Mouse (Mus musculus): Measurements from ENCODE around the gene Tomt. TPM values are rescaled to one million over a fixed set of nuclear protein-coding genes. Genes with fewer than 3 reads are reported as not detected.
"Not testable (repeated sequence)": the region's sequence is repeated elsewhere in the genome, so short reads cannot be mapped to it uniquely, and the experiment has no call there.

Gene Tomt
- polyA plus RNA-seq, 1 experiment from 2014 or later = 0.29 TPM

DNA sequence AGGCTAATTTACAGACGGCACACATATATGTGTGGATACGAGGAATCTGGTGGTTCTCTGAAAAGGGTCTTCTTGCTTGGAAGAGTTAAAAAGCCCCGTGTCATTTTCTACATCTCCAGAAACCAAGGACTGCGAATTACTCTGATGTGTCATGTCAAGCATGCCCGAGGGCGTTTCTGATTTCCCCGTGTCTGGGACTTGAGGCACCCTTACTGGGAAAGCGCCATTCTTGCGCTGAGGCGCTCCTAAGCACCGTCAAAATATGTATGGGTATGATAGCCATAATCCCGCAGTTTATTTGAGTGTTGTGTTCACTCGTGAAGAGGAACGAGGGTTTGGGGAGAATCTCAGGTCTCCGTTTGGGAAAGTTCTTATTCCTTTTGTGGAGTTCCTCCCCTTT lies 27.1 kb upstream of the Tomt start:
- H3K9me3 ChIP-seq = no peaks in the 10 kb centered on the region
- H3K27ac ChIP-seq = peak overlapping the region; percentile 56
- WGBS = 6% methylated on average over 15 of the region's 15 CpGs
- no peaks in the 10 kb centered on the region for H3K27me3 ChIP-seq
- peak overlapping the region; percentile 77 for H3K4me3 ChIP-seq
- ATAC-seq (ENCODE audit: low FRiP score, low read depth) = peak; percentile 9; the same call in 1 of the 2 replicates
- peak overlapping the region; percentile 75 for H3K4me2 ChIP-seq (replicated peaks)
- H3K4me1 ChIP-seq = peaks cover 22% of the 10 kb centered on the region
- 0 out of 2 replicates have a peak, but pooled peaks cover 4% of the 10 kb centered on the region for H3K36me3 ChIP-seq
- peak overlapping the region; percentile 81 for H3K9ac ChIP-seq

GRCm38 (mm10) chr7:101932551-101932950 lies 26.4 kb upstream of the Tomt start:
- Histone ChIP-seq H3K9me3 (no peaks in the 10 kb centered on the region), H3K27me3 (no peaks in the 10 kb centered on the region), H3K4me1 (peaks cover 22% of the 10 kb centered on the region), H3K9ac (peak overlapping the region; percentile 8; the same call in 1 of the 2 replicates), H3K27ac (no peak overlapping the region), H3K36me3 (0 out of 2 replicates have a peak, but pooled peaks cover 2% of the 10 kb centered on the region), H3K4me3 (peak overlapping the region; percentile 77), H3K4me2 (replicated peaks) (peak overlapping the region; percentile 75)
- 84% methylated on average over 1 of the region's 1 CpGs for WGBS
- ATAC-seq (ENCODE audit: low FRiP score, low read depth) = no peak

- Histone ChIP-seq H3K9ac (no peak overlapping the region), H3K27me3 (no peaks in the 10 kb centered on the region), H3K4me1 (peaks cover 7% of the 10 kb centered on the region), H3K9me3 (no peaks in the 10 kb centered on the region), H3K27ac (no peak overlapping the region), H3K36me3 (no peaks in the 10 kb centered on the region), H3K4me2 (replicated peaks) (no peak overlapping the region), H3K4me3 (no peak overlapping the region)
- WGBS = 87% methylated on average over 3 of the region's 3 CpGs
- no peak for ATAC-seq (ENCODE audit: low FRiP score, low read depth)
Measured at GRCm38 (mm10) chr7:101928093-101928492, 21.9 kb upstream of the Tomt start.

GRCm38 (mm10) chr7:101925892-101926291 lies 19.7 kb upstream of the Tomt start:
- not testable (repeated sequence) for ATAC-seq (ENCODE audit: low FRiP score, low read depth); H3K4me3 ChIP-seq; H3K27ac ChIP-seq; H3K9me3 ChIP-seq; H3K36me3 ChIP-seq; H3K4me1 ChIP-seq; H3K4me2 ChIP-seq (replicated peaks); H3K9ac ChIP-seq; H3K27me3 ChIP-seq

GRCm38 (mm10) chr7:101918071-101918470 lies 11.9 kb upstream of the Tomt start:
- Histone ChIP-seq H3K9ac (no peak overlapping the region), H3K27me3 (no peaks in the 10 kb centered on the region), H3K4me2 (replicated peaks) (no peak overlapping the region), H3K4me3 (no peak overlapping the region), H3K4me1 (no peaks in the 10 kb centered on the region), H3K27ac (no peak overlapping the region), H3K36me3 (peaks cover 23% of the 10 kb centered on the region), H3K9me3 (no peaks in the 10 kb centered on the region)
- peak; percentile 76; the same call in 1 of the 2 replicates for ATAC-seq (ENCODE audit: low FRiP score, low read depth)
- 23% methylated on average over 1 of the region's 1 CpGs for WGBS

DNA sequence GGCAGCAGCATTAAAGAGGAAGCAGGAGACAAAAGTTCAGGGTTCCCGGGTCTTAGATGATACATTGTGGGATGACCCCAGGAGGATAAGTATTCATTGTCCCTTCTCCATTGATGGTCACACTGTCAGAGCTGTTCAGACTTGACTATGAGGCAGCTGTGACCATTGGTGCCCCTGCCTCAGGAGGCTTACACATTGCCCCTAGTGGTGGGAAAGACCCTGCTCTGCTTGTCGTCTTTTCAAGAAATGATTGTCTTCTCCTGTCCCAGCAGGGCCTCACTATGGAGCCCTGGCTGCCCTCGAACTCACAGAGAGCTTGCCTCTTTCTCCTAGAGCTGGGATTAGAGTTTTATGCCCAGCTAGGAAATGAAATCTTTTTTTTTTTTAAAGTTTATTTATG lies 5.8 kb upstream of the Tomt start:
- Histone ChIP-seq H3K36me3 (peaks cover 62% of the 10 kb centered on the region), H3K4me2 (replicated peaks) (no peak overlapping the region), H3K4me1 (peaks cover 4% of the 10 kb centered on the region), H3K27me3 (no peaks in the 10 kb centered on the region), H3K9me3 (no peaks in the 10 kb centered on the region), H3K9ac (no peak overlapping the region), H3K27ac (no peak overlapping the region), H3K4me3 (no peak overlapping the region)
- 69% methylated on average over 3 of the region's 3 CpGs for WGBS
- no peak for ATAC-seq (ENCODE audit: low FRiP score, low read depth)

DNA sequence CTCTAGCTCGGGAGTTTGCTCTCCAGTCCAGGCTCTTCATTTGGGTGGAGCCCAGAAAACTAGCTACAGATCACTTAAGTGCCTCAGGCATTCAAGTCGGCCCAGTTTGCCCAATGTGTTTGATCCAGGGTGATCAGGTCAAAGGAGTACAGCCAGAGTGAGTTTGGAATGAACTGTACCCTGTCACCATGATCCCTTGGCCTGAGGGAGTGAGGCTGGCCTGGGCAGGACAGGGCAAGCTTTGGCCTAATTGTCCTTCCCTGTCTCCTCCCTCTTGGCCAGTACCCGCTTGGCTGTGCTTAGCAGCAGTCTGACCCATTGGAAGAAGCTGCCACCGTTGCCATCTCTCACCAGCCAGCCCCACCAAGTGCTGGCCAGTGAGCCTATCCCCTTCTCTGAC lies 4.0 kb upstream of the Tomt start:
- Histone ChIP-seq H3K4me2 (replicated peaks) (no peak overlapping the region), H3K36me3 (peaks cover 59% of the 10 kb centered on the region), H3K9me3 (no peaks in the 10 kb centered on the region), H3K27me3 (no peaks in the 10 kb centered on the region), H3K9ac (no peak overlapping the region), H3K27ac (no peak overlapping the region), H3K4me3 (no peak overlapping the region), H3K4me1 (peaks cover 14% of the 10 kb centered on the region)
- 84% methylated on average over 4 of the region's 4 CpGs for WGBS
- no peak for ATAC-seq (ENCODE audit: low FRiP score, low read depth)

DNA sequence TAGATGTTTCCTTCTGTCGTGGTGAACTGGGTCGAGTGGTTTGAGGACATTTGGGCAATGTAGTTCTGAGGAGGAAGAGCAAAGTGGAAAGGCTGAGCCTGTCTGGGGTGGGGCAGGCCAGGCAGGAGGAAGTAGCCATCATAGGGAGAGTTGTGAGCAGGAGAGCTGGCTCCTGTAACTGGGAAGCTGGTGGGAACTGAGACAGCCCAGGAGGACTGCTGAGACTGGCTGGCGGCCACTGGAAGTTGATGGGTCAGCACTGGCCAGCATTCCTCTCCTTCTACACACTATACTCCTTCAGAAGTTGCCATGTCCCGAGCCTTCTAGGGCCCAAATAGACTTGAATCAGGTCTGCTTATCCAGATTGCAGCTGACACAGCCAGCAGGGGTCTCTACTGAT lies 2.2 kb upstream of the Tomt start:
- peak overlapping the region; percentile 27; the same call in 1 of the 2 replicates for H3K9ac ChIP-seq
- H3K27me3 ChIP-seq = no peaks in the 10 kb centered on the region
- H3K27ac ChIP-seq = no peak overlapping the region
- H3K36me3 ChIP-seq = peaks cover 41% of the 10 kb centered on the region
- ATAC-seq (ENCODE audit: low FRiP score, low read depth) = no peak
- WGBS = 80% methylated on average over 4 of the region's 4 CpGs
- no peaks in the 10 kb centered on the region for H3K9me3 ChIP-seq
- no peak overlapping the region for H3K4me3 ChIP-seq
- H3K4me1 ChIP-seq = peaks cover 16% of the 10 kb centered on the region
- no peak overlapping the region for H3K4me2 ChIP-seq (replicated peaks)

DNA sequence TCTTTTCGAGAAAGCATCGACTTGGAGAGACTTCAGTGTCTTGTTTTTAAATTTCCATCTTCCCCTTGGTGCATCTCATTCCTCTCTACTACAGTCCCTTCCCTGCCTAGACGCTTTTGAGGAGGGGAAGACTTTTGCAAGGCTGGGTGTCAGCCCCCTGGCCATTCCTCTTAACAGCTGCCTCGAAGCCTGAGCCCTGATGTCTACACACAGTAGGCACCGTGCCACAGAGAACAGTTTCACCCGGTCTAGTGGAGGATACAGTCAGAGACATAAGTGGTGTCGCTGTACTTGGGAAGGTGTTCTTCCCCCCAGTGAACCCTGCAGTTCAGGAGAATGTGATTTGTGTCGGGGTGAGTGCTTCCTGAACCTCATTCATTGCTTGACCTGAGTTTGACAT lies 537 bp upstream of the Tomt start:
- Histone ChIP-seq H3K9me3 (no peaks in the 10 kb centered on the region), H3K4me3 (peak overlapping the region; percentile 81), H3K4me1 (peaks cover 16% of the 10 kb centered on the region), H3K27ac (no peak overlapping the region), H3K27me3 (no peaks in the 10 kb centered on the region), H3K9ac (peak overlapping the region; percentile 88), H3K4me2 (replicated peaks) (peak overlapping the region; percentile 82), H3K36me3 (peaks cover 34% of the 10 kb centered on the region)
- 66% methylated on average over 8 of the region's 8 CpGs for WGBS
- ATAC-seq (ENCODE audit: low FRiP score, low read depth) = no peak

DNA sequence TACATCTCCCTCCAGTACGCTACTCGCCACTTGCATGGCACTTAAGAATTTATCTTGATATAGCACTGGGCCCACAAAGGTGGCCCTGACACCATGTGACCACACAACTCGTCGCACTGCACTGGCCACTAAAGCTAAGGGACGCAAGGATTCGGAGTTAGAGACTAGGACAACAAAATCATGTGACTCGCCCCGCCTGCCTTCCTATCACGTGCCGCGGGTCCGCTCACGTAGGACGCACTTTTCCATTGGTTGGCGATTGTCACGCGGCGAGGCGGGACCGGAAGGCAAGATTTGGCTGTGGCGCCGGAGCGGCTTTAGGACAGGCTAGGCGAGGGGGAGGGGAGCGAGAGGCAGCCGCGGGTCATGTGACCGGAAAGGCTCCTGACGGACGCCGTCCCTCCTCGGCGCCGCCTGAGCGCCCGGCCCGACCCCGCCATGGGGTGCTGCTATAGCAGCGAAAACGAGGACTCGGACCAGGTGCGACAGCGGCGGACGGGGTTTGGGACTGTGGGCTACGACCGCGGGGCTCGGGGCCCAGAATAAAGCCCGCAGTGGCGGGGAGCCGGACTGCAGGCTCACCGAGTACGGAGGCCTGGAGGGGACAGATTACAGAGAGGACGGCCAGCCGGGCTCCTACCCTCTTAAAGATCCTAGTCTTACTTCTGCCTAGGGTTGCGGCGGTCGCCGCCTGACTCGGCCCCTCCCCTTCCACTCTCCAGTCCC lies 435 bp downstream of the Tomt start, which contains the start of gene Lamtor1:
Gene Lamtor1 (plus strand): TSS at position 344 of the 726 bp plus-strand sequence.
- H3K9ac ChIP-seq = peak within 1 kb of the TSS; percentile 88
- under 1% methylated on average over 61 of the region's 61 CpGs for WGBS
- no peaks in the 10 kb centered on the region for H3K9me3 ChIP-seq
- H3K4me3 ChIP-seq = peak within 1 kb of the TSS; percentile 81
- peaks cover 29% of the 10 kb centered on the region for H3K36me3 ChIP-seq
- peaks cover 16% of the 10 kb centered on the region for H3K4me1 ChIP-seq
- peak; percentile 99 for ATAC-seq (ENCODE audit: low FRiP score, low read depth)
- H3K27ac ChIP-seq = peak within 1 kb of the TSS; percentile 95
- peak within 1 kb of the TSS; percentile 82 for H3K4me2 ChIP-seq (replicated peaks)
- no peaks in the 10 kb centered on the region for H3K27me3 ChIP-seq

DNA sequence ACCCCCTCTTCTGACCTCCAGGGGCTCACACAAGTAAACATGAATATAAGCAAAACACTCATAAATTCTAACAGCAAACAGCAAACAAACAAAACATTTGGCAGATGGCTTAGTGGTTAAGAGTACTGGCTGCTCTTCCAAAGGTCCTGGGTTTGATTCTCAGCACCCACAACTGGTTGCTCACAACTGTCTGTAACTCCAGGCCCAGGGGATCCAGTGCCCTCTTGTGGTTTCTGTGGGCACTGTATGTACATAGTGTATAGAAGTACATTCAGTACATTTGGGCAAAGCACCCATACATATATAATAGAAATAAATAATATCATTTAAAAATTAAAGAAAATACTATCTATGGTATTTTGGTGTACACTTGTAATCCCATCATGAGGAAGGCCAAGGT lies 3.3 kb downstream of the Tomt start:
- ATAC-seq (ENCODE audit: low FRiP score, low read depth) = no peak
- Histone ChIP-seq H3K27me3 (no peaks in the 10 kb centered on the region), H3K36me3 (peaks cover 20% of the 10 kb centered on the region), H3K4me2 (replicated peaks) (no peak overlapping the region), H3K4me3 (no peak overlapping the region), H3K27ac (no peak overlapping the region), H3K9ac (no peak overlapping the region), H3K9me3 (no peaks in the 10 kb centered on the region), H3K4me1 (peaks cover 16% of the 10 kb centered on the region)

- no peaks in the 10 kb centered on the region for H3K9me3 ChIP-seq
- H3K4me3 ChIP-seq = no peak overlapping the region
- no peak overlapping the region for H3K27ac ChIP-seq
- H3K27me3 ChIP-seq = no peaks in the 10 kb centered on the region
- H3K4me2 ChIP-seq (replicated peaks) = no peak overlapping the region
- H3K4me1 ChIP-seq = peaks cover 16% of the 10 kb centered on the region
- H3K36me3 ChIP-seq = peaks cover 20% of the 10 kb centered on the region
- 90% methylated on average over 10 of the region's 10 CpGs for WGBS
- ATAC-seq (ENCODE audit: low FRiP score, low read depth) = no peak
- H3K9ac ChIP-seq = no peak overlapping the region
Measured at GRCm38 (mm10) chr7:101901969-101902368, 4.2 kb downstream of the Tomt start.

Data from limb, embryonic 13.5 days (tissue).